Mouse (Mus musculus) heart, embryonic 16.5 days (tissue): ENCODE results near the gene Tmed8. TPM values are rescaled to one million over a fixed set of nuclear protein-coding genes. Genes with fewer than 3 reads are reported as not detected.
A peak's percentile ranks its signal among the peaks of the same experiment; 100 is the strongest.
"Not testable (repeated sequence)": the region's sequence is repeated elsewhere in the genome, so short reads cannot be mapped to it uniquely, and the experiment has no call there.

Experiments
- ATAC-seq: fragments of 200-750 bp; cut with Nextera tagmentation; replicated peaks from 2 replicates; pipeline ENCODE4 v1.8.0; 2017; ENCODE audit warnings: moderate number of reproducible peaks; ENCODE audit not compliant: insufficient read depth, low FRiP score; ENCODE audit errors: extremely low read depth
- H3K27ac ChIP-seq: fragments of 300-500 bp; sonication (generic); 2 replicates; pipeline ENCODE4 v1.5.1; 2014; ENCODE audit warnings: mild to moderate bottlenecking, low read length, control low read depth, moderate library complexity
- H3K27me3 ChIP-seq: fragments of 300-500 bp; sonication (generic); 2 replicates; pipeline ENCODE4 v1.6.1; 2014; ENCODE audit warnings: low read length, mixed read lengths; ENCODE audit not compliant: control insufficient read depth, insufficient read depth
- H3K36me3 ChIP-seq: fragments of 300-500 bp; sonication (generic); 2 replicates; pipeline ENCODE4 v1.6.1; 2014; ENCODE audit not compliant: control insufficient read depth, insufficient read depth
- H3K4me1 ChIP-seq: fragments of 300-500 bp; sonication (generic); 2 replicates; pipeline ENCODE4 v1.6.1; 2014; ENCODE audit warnings: low read length, mixed read lengths; ENCODE audit not compliant: control insufficient read depth, insufficient read depth
- H3K4me2 ChIP-seq: fragments of 300-500 bp; sonication (generic); 2 replicates; pipeline ENCODE4 v1.6.1; 2014; ENCODE audit warnings: low read depth, mild to moderate bottlenecking, control low read depth, low read length
- H3K4me3 ChIP-seq: fragments of 300-500 bp; sonication (generic); 2 replicates; pipeline ENCODE4 v1.5.1; 2014; ENCODE audit warnings: mild to moderate bottlenecking, control low read depth, low read length
- H3K9ac ChIP-seq: fragments of 300-500 bp; sonication (generic); 2 replicates; pipeline ENCODE4 v1.6.1; 2014; ENCODE audit warnings: low read length, control low read depth
- H3K9me3 ChIP-seq: fragments of 300-500 bp; sonication (generic); replicated peaks from 2 replicates; pipeline ENCODE4 v1.6.1; 2016; ENCODE audit warnings: low read length; ENCODE audit not compliant: control insufficient read depth
- WGBS: fragments of 180-500 bp; shearing (Covaris S2); extraction: QIAGEN DNeasy Blood & Tissue Kit; methylation state at CpG from one replicate; pipeline ENCODE4 v1.1.7; 2014; 5-methylcytosine and 5-hydroxymethylcytosine counted together
- polyA plus RNA-seq: library from polyadenylated mRNA; unstranded; fragments of >200 nt; fragmentation: Nextera tagmentation; extraction: Ambion mirVana; gene quantifications from 2 replicates; pipeline ENCODE4 v1.2.1, GENCODE M21; 2015

Gene Tmed8
- polyA plus RNA-seq, 1 experiment from 2014 or later = 1.5 TPM

GRCm38 (mm10) chr12:87177631-87178030, 22.6 kb downstream of the Tmed8 start:
- H3K27ac ChIP-seq = no peak overlapping the region
- no peaks in the 10 kb centered on the region for H3K36me3 ChIP-seq
- H3K4me2 ChIP-seq = no peak overlapping the region
- WGBS = 93% methylated on average over 4 of the region's 4 CpGs
- H3K4me3 ChIP-seq = no peak overlapping the region
- H3K4me1 ChIP-seq = no peaks in the 10 kb centered on the region
- ATAC-seq = no peak
- no peaks in the 10 kb centered on the region for H3K9me3 ChIP-seq
- H3K27me3 ChIP-seq = no peaks in the 10 kb centered on the region
- no peak overlapping the region for H3K9ac ChIP-seq

- no peaks in the 10 kb centered on the region for H3K4me1 ChIP-seq
- WGBS = 62% methylated on average over 4 of the region's 4 CpGs
- H3K36me3 ChIP-seq = 0 out of 2 replicates have a peak, but pooled peaks cover 3% of the 10 kb centered on the region
- no peak overlapping the region for H3K27ac ChIP-seq
- H3K9ac ChIP-seq = no peak overlapping the region
- no peaks in the 10 kb centered on the region for H3K9me3 ChIP-seq
- H3K4me3 ChIP-seq = no peak overlapping the region
- no peak for ATAC-seq
- H3K27me3 ChIP-seq = no peaks in the 10 kb centered on the region
- no peak overlapping the region for H3K4me2 ChIP-seq
Observed at GRCm38 (mm10) chr12:87175194-87175946, 24.9 kb downstream of the Tmed8 start.

GRCm38 (mm10) chr12:87160815-87161214, 39.4 kb downstream of the Tmed8 start:
- Histone ChIP-seq H3K4me1 (no peaks in the 10 kb centered on the region), H3K27ac (no peak overlapping the region), H3K27me3 (no peaks in the 10 kb centered on the region), H3K9me3 (no peaks in the 10 kb centered on the region), H3K4me2 (no peak overlapping the region), H3K9ac (no peak overlapping the region), H3K4me3 (no peak overlapping the region), H3K36me3 (peaks cover 6% of the 10 kb centered on the region; the same call in 1 of the 2 replicates)
- WGBS = 84% methylated on average over 5 of the region's 5 CpGs
- no peak for ATAC-seq

- Histone ChIP-seq H3K27me3 (no peaks in the 10 kb centered on the region), H3K9ac (no peak overlapping the region), H3K27ac (no peak overlapping the region), H3K4me1 (no peaks in the 10 kb centered on the region), H3K9me3 (no peaks in the 10 kb centered on the region), H3K4me2 (no peak overlapping the region), H3K36me3 (peaks cover 6% of the 10 kb centered on the region; the same call in 1 of the 2 replicates), H3K4me3 (no peak overlapping the region)
- ATAC-seq = no peak
- 85% methylated on average over 1 of the region's 1 CpGs for WGBS
Observed at GRCm38 (mm10) chr12:87160310-87160709, 39.9 kb downstream of the Tmed8 start.

- Histone ChIP-seq H3K4me1 (no peaks in the 10 kb centered on the region), H3K9ac (no peak overlapping the region), H3K9me3 (no peaks in the 10 kb centered on the region), H3K4me3 (no peak overlapping the region), H3K27ac (no peak overlapping the region), H3K27me3 (no peaks in the 10 kb centered on the region), H3K4me2 (no peak overlapping the region), H3K36me3 (no peaks in the 10 kb centered on the region)
- ATAC-seq = no peak
- WGBS = 65% methylated on average over 7 of the region's 7 CpGs
Observed at GRCm38 (mm10) chr12:87158099-87158498, 42.2 kb downstream of the Tmed8 start.

GRCm38 (mm10) chr12:87157361-87157760, 42.9 kb downstream of the Tmed8 start:
- H3K9me3 ChIP-seq = peaks cover 4% of the 10 kb centered on the region
- H3K27ac ChIP-seq = no peak overlapping the region
- H3K4me3 ChIP-seq = no peak overlapping the region
- H3K27me3 ChIP-seq = no peaks in the 10 kb centered on the region
- H3K4me1 ChIP-seq = no peaks in the 10 kb centered on the region
- H3K36me3 ChIP-seq = no peaks in the 10 kb centered on the region
- no peak overlapping the region; the same call in 1 of the 2 replicates for H3K4me2 ChIP-seq
- ATAC-seq = no peak
- WGBS = 47% methylated on average over 4 of the region's 4 CpGs
- 0 out of 2 replicates have a peak overlapping the region, but pooled peaks have one; percentile 15 for H3K9ac ChIP-seq

- not testable (repeated sequence) for ATAC-seq, H3K36me3 ChIP-seq, H3K27ac ChIP-seq, H3K27me3 ChIP-seq, H3K4me3 ChIP-seq, H3K4me1 ChIP-seq, H3K9ac ChIP-seq, H3K4me2 ChIP-seq, H3K9me3 ChIP-seq
- 88% methylated on average over 4 of the region's 4 CpGs for WGBS
Observed at GRCm38 (mm10) chr12:87154448-87154847, 45.8 kb downstream of the Tmed8 start.

GRCm38 (mm10) chr12:87149471-87149870, 50.8 kb downstream of the Tmed8 start:
- H3K36me3 ChIP-seq = no peaks in the 10 kb centered on the region
- no peak overlapping the region for H3K4me3 ChIP-seq
- H3K4me1 ChIP-seq = peaks cover 13% of the 10 kb centered on the region
- H3K9ac ChIP-seq = no peak overlapping the region
- over 99% methylated on average over 5 of the region's 5 CpGs for WGBS
- H3K9me3 ChIP-seq = peaks cover 4% of the 10 kb centered on the region
- no peak overlapping the region for H3K4me2 ChIP-seq
- no peak for ATAC-seq
- no peak overlapping the region for H3K27ac ChIP-seq
- no peaks in the 10 kb centered on the region for H3K27me3 ChIP-seq

GRCm38 (mm10) chr12:87148136-87148535, 52.1 kb downstream of the Tmed8 start:
- H3K27me3 ChIP-seq = no peaks in the 10 kb centered on the region
- H3K9me3 ChIP-seq = peaks cover 4% of the 10 kb centered on the region
- ATAC-seq = no peak
- peaks cover 13% of the 10 kb centered on the region for H3K4me1 ChIP-seq
- peak overlapping the region; percentile 83 for H3K9ac ChIP-seq
- 15% methylated on average over 15 of the region's 15 CpGs for WGBS
- peak overlapping the region; percentile 87 for H3K4me2 ChIP-seq
- H3K4me3 ChIP-seq = peak overlapping the region; percentile 88
- H3K36me3 ChIP-seq = no peaks in the 10 kb centered on the region
- H3K27ac ChIP-seq = peak overlapping the region; percentile 95
